Mouse (Mus musculus) testis, adult 2 months (tissue): ENCODE data around the gene Naaa. TPM values are rescaled to one million over a fixed set of nuclear protein-coding genes. Genes with fewer than 3 reads are reported as not detected.

ENCODE experiments used
- H3K27ac ChIP-seq: fragments of 200-500 bp; 2 replicates; pipeline ENCODE4 v1.5.1; 2012; ENCODE audit warnings: low read depth, low read length; ENCODE audit not compliant: control insufficient read depth, insufficient read depth
- H3K27me3 ChIP-seq: fragments of 200-500 bp; 2 replicates; pipeline ENCODE4 v1.6.1; 2012; ENCODE audit warnings: mild to moderate bottlenecking, low read length, moderate library complexity; ENCODE audit not compliant: control insufficient read depth, insufficient read depth
- H3K36me3 ChIP-seq: fragments of 200-500 bp; 2 replicates; pipeline ENCODE4 v1.6.1; 2012; ENCODE audit warnings: mild to moderate bottlenecking, low read length; ENCODE audit not compliant: control insufficient read depth, insufficient read depth
- H3K4me1 ChIP-seq: fragments of 200-500 bp; 2 replicates; pipeline ENCODE4 v1.6.1; 2012; ENCODE audit warnings: low read length; ENCODE audit not compliant: control insufficient read depth, insufficient read depth
- H3K4me3 ChIP-seq: fragments of 200-500 bp; 2 replicates; pipeline ENCODE4 v1.5.1; 2012; ENCODE audit warnings: low read depth, mild to moderate bottlenecking, low read length, moderate library complexity, mixed read lengths; ENCODE audit not compliant: control insufficient read depth
- CTCF ChIP-seq: fragments of 200-500 bp; IDR thresholded peaks from 2 replicates; pipeline ENCODE4 v1.5.1; 2012; ENCODE audit warnings: low read depth, mild to moderate bottlenecking, inconsistent platforms, low read length, moderate library complexity; ENCODE audit not compliant: control insufficient read depth, insufficient read depth, insufficient replicate concordance
- POLR2A ChIP-seq: fragments of 200-500 bp; IDR thresholded peaks from 2 replicates; pipeline ENCODE4 v1.6.1; 2012; ENCODE audit warnings: low read depth, mild to moderate bottlenecking, inconsistent platforms, low read length, moderate library complexity; ENCODE audit not compliant: control insufficient read depth
- polyA plus RNA-seq: library from polyadenylated mRNA; depleted of rRNA; stranded (reverse); fragments of >200 nt; gene quantifications from 2 replicates; pipeline ENCODE4 v1.2.3, GENCODE M21; 2012

The Naaa gene
- polyA plus RNA-seq, 1 experiment = 4.1 TPM

DNA sequence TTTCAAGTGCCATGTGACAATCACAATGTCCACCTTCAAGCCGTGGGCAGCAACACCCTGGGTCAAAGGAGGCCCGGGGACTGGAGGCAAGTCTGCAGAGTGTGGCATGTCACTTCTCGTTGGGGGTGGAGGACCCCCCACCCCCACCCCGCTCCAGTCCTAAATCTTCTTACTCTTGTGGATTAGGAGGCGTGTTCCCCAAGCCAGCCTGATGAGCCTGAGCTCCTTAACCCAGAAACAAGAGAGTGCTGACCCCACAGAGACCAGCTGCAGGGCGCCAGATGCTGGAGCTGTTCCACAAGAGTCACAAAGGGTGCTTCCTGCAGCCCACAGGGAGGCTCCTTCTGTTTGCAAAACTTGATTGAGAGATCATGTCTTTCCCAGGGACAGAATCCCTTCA, 21.8 kb downstream of the Naaa start, which contains the start of gene Ppef2:
Gene Ppef2, minus strand, starts transcription at position 61 of the 400 bp plus-strand sequence.
- no peak within 1 kb of the TSS for H3K27ac ChIP-seq
- H3K4me1 ChIP-seq = no peaks in the 10 kb centered on the region
- TF ChIP-seq CTCF (no peak), POLR2A (no peak)
- no peaks in the 10 kb centered on the region for H3K27me3 ChIP-seq
- H3K36me3 ChIP-seq = no peaks in the 10 kb centered on the region
- no peak within 1 kb of the TSS for H3K4me3 ChIP-seq

DNA sequence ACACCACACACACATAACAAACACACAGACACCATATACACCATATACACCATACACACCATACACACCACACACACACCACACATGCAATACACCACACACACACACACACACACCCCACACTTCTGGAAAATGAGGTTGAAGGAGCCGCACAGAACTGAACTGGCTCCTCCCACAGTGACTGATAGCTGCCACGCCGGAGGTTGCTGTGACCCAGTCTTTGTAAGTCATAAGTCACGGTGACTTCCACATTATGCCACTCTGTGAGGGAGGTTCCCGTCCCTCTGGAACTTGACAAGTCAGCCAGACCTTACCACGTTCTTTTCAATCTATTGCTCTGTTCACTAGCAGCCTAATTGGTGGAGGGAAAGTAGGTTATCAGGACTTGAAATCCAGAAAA, 23.5 kb downstream of the Naaa start:
- Histone ChIP-seq H3K4me1 (peaks cover 10% of the 10 kb centered on the region), H3K27me3 (no peaks in the 10 kb centered on the region), H3K4me3 (no peak overlapping the region), H3K36me3 (no peaks in the 10 kb centered on the region), H3K27ac (no peak overlapping the region)
- TF ChIP-seq POLR2A (no peak), CTCF (no peak)

DNA sequence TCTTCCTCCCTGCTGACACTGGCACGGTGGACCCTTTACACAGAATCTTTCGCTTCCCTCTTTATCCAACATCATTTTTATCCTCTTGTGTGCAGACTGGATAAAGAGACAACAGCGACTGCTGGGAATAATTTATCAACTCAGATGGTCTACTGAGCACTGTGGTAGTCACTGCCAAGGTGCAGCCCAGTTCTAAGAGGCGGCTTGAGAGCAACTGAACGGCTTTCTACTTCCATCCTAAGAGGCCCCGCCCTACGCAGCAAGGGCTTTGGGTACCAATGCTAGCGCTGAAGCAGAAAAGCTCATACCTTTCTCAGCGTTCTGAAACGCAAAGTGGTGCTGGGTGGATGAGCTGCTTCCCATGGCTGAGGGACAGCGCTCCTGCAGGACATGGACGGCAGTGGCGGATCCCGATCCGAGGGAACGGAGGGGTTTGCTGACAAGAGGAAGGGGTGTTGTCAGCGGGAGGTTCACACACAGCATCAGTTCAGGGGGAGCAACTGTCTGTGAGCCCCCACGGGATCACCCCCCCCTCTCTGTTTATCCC, 25.1 kb downstream of the Naaa start:
- H3K36me3 ChIP-seq = no peaks in the 10 kb centered on the region
- peak; percentile 45; the same call in 1 of the 2 replicates for TF ChIP-seq CTCF
- no peak for TF ChIP-seq POLR2A
- no peak overlapping the region for H3K4me3 ChIP-seq
- no peak overlapping the region for H3K27ac ChIP-seq
- peaks cover 16% of the 10 kb centered on the region for H3K4me1 ChIP-seq
- no peaks in the 10 kb centered on the region for H3K27me3 ChIP-seq

GRCm38 (mm10) chr5:92252031-92252430, 25.9 kb downstream of the Naaa start:
- Histone ChIP-seq H3K4me1 (peaks cover 16% of the 10 kb centered on the region), H3K27ac (no peak overlapping the region), H3K36me3 (no peaks in the 10 kb centered on the region), H3K27me3 (no peaks in the 10 kb centered on the region), H3K4me3 (no peak overlapping the region)
- TF ChIP-seq CTCF = no peak
- no peak for TF ChIP-seq POLR2A

GRCm38 (mm10) chr5:92248614-92249013, 29.4 kb downstream of the Naaa start:
- Histone ChIP-seq H3K27me3 (no peaks in the 10 kb centered on the region), H3K27ac (no peak overlapping the region), H3K4me1 (peaks cover 16% of the 10 kb centered on the region), H3K36me3 (no peaks in the 10 kb centered on the region), H3K4me3 (no peak overlapping the region)
- TF ChIP-seq CTCF = no peak
- no peak for TF ChIP-seq POLR2A

DNA sequence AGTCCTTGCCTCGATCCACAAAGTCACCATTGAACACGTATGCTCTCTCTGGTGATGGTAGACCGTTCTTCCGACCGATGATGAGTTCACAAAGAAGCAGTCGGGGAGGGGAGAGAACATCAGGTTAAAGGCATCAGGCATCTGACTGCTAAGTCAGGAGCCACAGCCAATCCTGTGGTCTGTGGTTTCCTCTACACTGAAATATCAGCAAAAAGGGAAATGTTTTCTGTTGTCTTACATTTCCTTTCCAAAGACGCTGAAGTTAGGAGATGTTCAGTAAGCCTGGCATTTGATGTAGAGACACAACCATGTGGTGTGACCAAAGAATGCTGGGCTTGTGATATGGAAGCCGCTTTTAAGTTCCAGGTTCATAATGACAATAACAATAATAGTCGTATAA, 32.5 kb downstream of the Naaa start:
- no peak overlapping the region for H3K4me3 ChIP-seq
- H3K27me3 ChIP-seq = no peaks in the 10 kb centered on the region
- TF ChIP-seq CTCF (no peak), POLR2A (no peak)
- H3K4me1 ChIP-seq = peaks cover 15% of the 10 kb centered on the region
- H3K36me3 ChIP-seq = no peaks in the 10 kb centered on the region
- no peak overlapping the region for H3K27ac ChIP-seq

DNA sequence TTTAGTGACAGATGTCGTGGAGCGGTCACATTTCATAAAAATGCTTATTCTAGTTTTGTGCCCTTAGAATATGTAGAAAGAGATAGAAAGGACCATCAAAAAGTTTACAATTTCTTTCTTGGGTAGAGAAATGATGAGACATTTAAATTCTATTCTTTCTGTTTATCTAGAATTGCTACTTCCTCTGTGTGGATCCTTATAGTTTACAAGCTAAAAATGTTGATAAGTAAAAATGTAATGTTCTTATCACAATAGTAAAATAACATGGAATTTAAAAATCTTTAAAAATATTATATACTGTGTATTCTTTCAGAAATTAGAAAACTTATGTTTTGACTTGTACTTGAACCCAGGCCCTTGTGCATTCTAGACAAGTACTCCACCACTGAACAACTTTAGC, 33.1 kb downstream of the Naaa start:
- no peak overlapping the region for H3K27ac ChIP-seq
- H3K4me1 ChIP-seq = peaks cover 11% of the 10 kb centered on the region
- TF ChIP-seq CTCF = no peak
- TF ChIP-seq POLR2A = no peak
- no peak overlapping the region for H3K4me3 ChIP-seq
- H3K27me3 ChIP-seq = no peaks in the 10 kb centered on the region
- H3K36me3 ChIP-seq = no peaks in the 10 kb centered on the region
